Mouse (Mus musculus) myocyte (in vitro differentiated cells): ENCODE data around the gene Hsd17b14. TPM values are rescaled to one million over a fixed set of nuclear protein-coding genes. Genes with fewer than 3 reads are reported as not detected.

Source experiments
- H3K27me3 ChIP-seq: one replicate; pipeline ENCODE4 v1.6.1; 2011; ENCODE audit not compliant: control insufficient read depth, insufficient read depth, insufficient read length
- H3K36me3 ChIP-seq: one replicate; pipeline ENCODE4 v1.6.1; 2011; ENCODE audit not compliant: control insufficient read depth, insufficient read depth
- H3K4me2 ChIP-seq: one replicate; pipeline ENCODE4 v1.6.1; 2011; ENCODE audit warnings: low read depth, control low read depth
- H3K4me3 ChIP-seq: one replicate; pipeline ENCODE4 v1.5.1; 2011; ENCODE audit warnings: mild to moderate bottlenecking, control low read depth, moderate library complexity
- H3K79me2 ChIP-seq: one replicate; pipeline ENCODE4 v1.6.1; 2011; ENCODE audit not compliant: control insufficient read depth, insufficient read depth
- H3ac ChIP-seq: one replicate; pipeline ENCODE4 v1.6.1; 2011; ENCODE audit not compliant: control insufficient read depth, insufficient read length
- CEBPB ChIP-seq: IDR thresholded peaks from 2 replicates; pipeline ENCODE4 v1.6.1; 2011; ENCODE audit warnings: mild to moderate bottlenecking, moderate library complexity; ENCODE audit not compliant: poor library complexity, insufficient read depth, severe bottlenecking
- E2F4 ChIP-seq: IDR thresholded peaks from one replicate; pipeline ENCODE4 v1.6.1; 2011; ENCODE audit warnings: mild to moderate bottlenecking, control low read depth, moderate library complexity; ENCODE audit not compliant: insufficient read depth
- MAX ChIP-seq: IDR thresholded peaks from one replicate; pipeline ENCODE4 v1.6.1; 2011; ENCODE audit warnings: low read depth, mild to moderate bottlenecking, control low read depth
- MYOD1 ChIP-seq, 3 experiments: IDR thresholded peaks; one replicate each; pipeline ENCODE4 v1.6.1; 2011; ENCODE audit warnings: control low read depth in 2 of 3, low read depth in 2 of 3, mild to moderate bottlenecking in 2 of 3, moderate library complexity in 1 of 3; ENCODE audit not compliant: insufficient read length in 2 of 3, control insufficient read depth in 1 of 3
- MYOG ChIP-seq, 3 experiments: IDR thresholded peaks; one replicate each; pipeline ENCODE4 v1.6.1; 2011; ENCODE audit warnings: control low read depth in 2 of 3, low read depth in 2 of 3, mild to moderate bottlenecking in 2 of 3; ENCODE audit not compliant: insufficient read length in 2 of 3, control insufficient read depth in 1 of 3, insufficient read depth in 1 of 3
- POLR2A ChIP-seq: IDR thresholded peaks from one replicate; pipeline ENCODE4 v1.6.1; 2011; ENCODE audit warnings: low read depth, mild to moderate bottlenecking, control low read depth, moderate library complexity; ENCODE audit not compliant: insufficient read length
- POLR2AphosphoS2 ChIP-seq: IDR thresholded peaks from one replicate; pipeline ENCODE4 v1.6.1; 2011; ENCODE audit warnings: low read depth, control low read depth; ENCODE audit not compliant: insufficient read length
- REST ChIP-seq: IDR thresholded peaks from one replicate; pipeline ENCODE4 v1.6.1; 2011; ENCODE audit warnings: mild to moderate bottlenecking, control low read depth, moderate library complexity; ENCODE audit not compliant: insufficient read depth, insufficient read length
- SRF ChIP-seq: IDR thresholded peaks from one replicate; pipeline ENCODE4 v1.6.1; 2011; ENCODE audit warnings: low read depth; ENCODE audit not compliant: control insufficient read depth, insufficient read length
- TCF12 ChIP-seq: IDR thresholded peaks from one replicate; pipeline ENCODE4 v1.6.1; 2011; ENCODE audit warnings: mild to moderate bottlenecking, control low read depth; ENCODE audit not compliant: poor library complexity, insufficient read depth, severe bottlenecking
- TCF3 ChIP-seq: IDR thresholded peaks from one replicate; pipeline ENCODE4 v1.6.1; 2011; ENCODE audit warnings: low read depth, control low read depth; ENCODE audit not compliant: insufficient read length
- USF1 ChIP-seq: IDR thresholded peaks from one replicate; pipeline ENCODE4 v1.6.1; 2011; ENCODE audit warnings: low read depth, mild to moderate bottlenecking, control low read depth, moderate library complexity
- polyA plus RNA-seq: library from polyadenylated mRNA; unstranded; fragments of >200 nt; fragmentation: generic; extraction: Trizol; gene quantifications from one replicate; pipeline ENCODE4 v1.2.1, GENCODE M21; 2012; ENCODE audit warnings: missing spikeins

Hsd17b14 gene
- polyA plus RNA-seq, 1 experiment, result 1.9 TPM

GRCm38 (mm10) chr7:45553519-45553918 lies 1.2 kb upstream of the Hsd17b14 start:
- H3ac ChIP-seq, result no peak overlapping the region
- H3K27me3 ChIP-seq, result no peaks in the 10 kb centered on the region
- H3K4me3 ChIP-seq, result no peak overlapping the region
- H3K4me2 ChIP-seq, result no peak overlapping the region
- H3K79me2 ChIP-seq, result no peaks in the 10 kb centered on the region
- TF ChIP-seq USF1, result no peak
- TF ChIP-seq TCF3, result no peak
- no peak for TF ChIP-seq CEBPB
- no peak for TF ChIP-seq SRF
- TF ChIP-seq MYOD1 (IDR thresholded peaks at IDR 0.05; ENCODE audit: control insufficient read depth in 1 of 3, insufficient read length in 2 of 3, low read depth in 2 of 3), result no peak
- TF ChIP-seq TCF12, result no peak
- TF ChIP-seq POLR2A, result no peak
- no peak for TF ChIP-seq REST
- TF ChIP-seq MAX, result no peak
- TF ChIP-seq POLR2AphosphoS2, result no peak
- H3K36me3 ChIP-seq, result no peaks in the 10 kb centered on the region

GRCm38 (mm10) chr7:45553990-45554389 lies 703 bp upstream of the Hsd17b14 start:
- TF ChIP-seq TCF12 (no peak), CEBPB (no peak), MYOG (IDR thresholded peaks at IDR 0.05; ENCODE audit: control insufficient read depth in 1 of 3, insufficient read depth in 1 of 3, insufficient read length in 2 of 3, low read depth in 2 of 3) (no peak), TCF3 (no peak), E2F4 (no peak), USF1 (no peak), REST (no peak), MYOD1 (IDR thresholded peaks at IDR 0.05; ENCODE audit: control insufficient read depth in 1 of 3, insufficient read length in 2 of 3, low read depth in 2 of 3) (no peak), SRF (no peak), MAX (no peak), POLR2A (no peak), POLR2AphosphoS2 (no peak)
- no peak overlapping the region for H3K4me3 ChIP-seq
- H3K27me3 ChIP-seq, result no peaks in the 10 kb centered on the region
- H3ac ChIP-seq, result no peak overlapping the region
- H3K79me2 ChIP-seq, result no peaks in the 10 kb centered on the region
- H3K4me2 ChIP-seq, result no peak overlapping the region
- H3K36me3 ChIP-seq, result no peaks in the 10 kb centered on the region

DNA sequence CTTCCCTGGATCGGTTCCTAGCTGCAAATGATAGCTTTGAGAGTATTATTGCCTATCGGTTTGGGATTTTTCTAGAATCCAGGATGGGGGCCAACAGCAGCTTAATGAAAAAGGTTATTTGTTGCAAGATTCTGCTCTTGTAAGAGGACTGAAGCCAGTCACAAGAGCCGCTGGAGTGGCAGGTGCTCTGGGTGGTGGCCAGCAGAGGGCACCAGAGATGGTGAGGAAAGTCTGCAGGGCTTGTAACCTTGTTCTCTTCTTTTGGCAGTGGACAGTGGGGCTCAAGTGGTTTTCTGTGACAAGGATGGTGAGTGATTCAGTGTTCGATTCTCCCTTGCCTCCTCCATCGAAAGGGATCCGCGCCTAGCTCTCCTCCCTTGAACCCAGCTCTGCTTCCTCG lies 1.1 kb downstream of the Hsd17b14 start:
- Histone ChIP-seq H3K36me3 (no peaks in the 10 kb centered on the region), H3ac (no peak overlapping the region), H3K27me3 (no peaks in the 10 kb centered on the region), H3K4me3 (no peak overlapping the region), H3K4me2 (no peak overlapping the region), H3K79me2 (no peaks in the 10 kb centered on the region)
- peak in 2 of 3 experiments; percentile 33 to 49 for TF ChIP-seq MYOD1 (IDR thresholded peaks at IDR 0.05; ENCODE audit: control insufficient read depth in 1 of 3, insufficient read length in 2 of 3, low read depth in 2 of 3)
- no peak for TF ChIP-seq TCF12
- TF ChIP-seq MAX, result no peak
- peak in 1 of 3 experiments; percentile 49 for TF ChIP-seq MYOG (IDR thresholded peaks at IDR 0.05; ENCODE audit: control insufficient read depth in 1 of 3, insufficient read depth in 1 of 3, insufficient read length in 2 of 3, low read depth in 2 of 3)

DNA sequence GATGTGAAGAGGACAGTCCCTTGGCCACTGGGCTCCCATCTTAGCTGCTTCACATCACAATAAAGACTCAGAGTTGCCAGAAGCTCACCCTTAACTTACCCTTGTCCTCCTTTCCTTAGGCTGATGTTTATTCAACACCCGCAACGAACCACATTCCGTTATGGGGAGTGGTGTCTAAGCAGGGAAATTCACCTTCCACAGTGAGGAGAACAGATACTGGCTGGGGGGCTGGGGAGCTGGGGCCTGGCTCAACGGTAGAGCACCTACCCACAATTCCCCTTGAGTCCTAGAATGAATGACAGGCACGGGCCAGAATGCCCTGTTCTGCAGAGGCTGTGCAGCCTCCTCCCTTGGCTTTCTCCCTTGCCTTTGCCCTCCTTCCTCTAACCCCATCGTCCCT lies 4.2 kb downstream of the Hsd17b14 start:
- Histone ChIP-seq H3K4me2 (no peak overlapping the region), H3K27me3 (no peaks in the 10 kb centered on the region), H3K36me3 (no peaks in the 10 kb centered on the region), H3K4me3 (no peak overlapping the region), H3ac (no peak overlapping the region), H3K79me2 (no peaks in the 10 kb centered on the region)
- TF ChIP-seq MYOD1 (IDR thresholded peaks at IDR 0.05; ENCODE audit: control insufficient read depth in 1 of 3, insufficient read length in 2 of 3, low read depth in 2 of 3) (no peak), TCF12 (no peak), POLR2A (no peak), MAX (no peak), SRF (no peak), REST (no peak), CEBPB (no peak), USF1 (no peak), TCF3 (no peak), POLR2AphosphoS2 (no peak), E2F4 (no peak), MYOG (IDR thresholded peaks at IDR 0.05; ENCODE audit: control insufficient read depth in 1 of 3, insufficient read depth in 1 of 3, insufficient read length in 2 of 3, low read depth in 2 of 3) (no peak)

GRCm38 (mm10) chr7:45560241-45560640 lies 5.5 kb downstream of the Hsd17b14 start:
- H3K4me3 ChIP-seq, result no peak overlapping the region
- TF ChIP-seq REST (no peak), TCF12 (no peak), CEBPB (no peak), E2F4 (no peak), USF1 (no peak), SRF (no peak), POLR2A (no peak), POLR2AphosphoS2 (no peak), MAX (no peak), TCF3 (no peak), MYOG (IDR thresholded peaks at IDR 0.05; ENCODE audit: control insufficient read depth in 1 of 3, insufficient read depth in 1 of 3, insufficient read length in 2 of 3, low read depth in 2 of 3) (no peak), MYOD1 (IDR thresholded peaks at IDR 0.05; ENCODE audit: control insufficient read depth in 1 of 3, insufficient read length in 2 of 3, low read depth in 2 of 3) (no peak)
- no peak overlapping the region for H3ac ChIP-seq
- no peaks in the 10 kb centered on the region for H3K27me3 ChIP-seq
- H3K79me2 ChIP-seq, result no peaks in the 10 kb centered on the region
- no peaks in the 10 kb centered on the region for H3K36me3 ChIP-seq
- H3K4me2 ChIP-seq, result no peak overlapping the region
